Mouse (Mus musculus): ENCODE data around the gene Stam2. TPM values are rescaled to one million over a fixed set of nuclear protein-coding genes. Genes with fewer than 3 reads are reported as not detected.

Gene Stam2
- polyA plus RNA-seq, 1 experiment from 2014 or later: 42.8 TPM

- no peak for ATAC-seq (ENCODE audit: low FRiP score)
- 29% methylated on average over 10 of the region's 10 CpGs for WGBS
- H3K27me3 ChIP-seq: no peaks in the 10 kb centered on the region
- H3K4me1 ChIP-seq: peaks cover 5% of the 10 kb centered on the region; the same call in 1 of the 2 replicates
- no peak overlapping the region for H3K27ac ChIP-seq
- no peak overlapping the region for H3K9ac ChIP-seq
- no peaks in the 10 kb centered on the region for H3K36me3 ChIP-seq (replicated peaks)
- H3K4me3 ChIP-seq (replicated peaks): no peak overlapping the region
- no peak overlapping the region for H3K4me2 ChIP-seq
- no peaks in the 10 kb centered on the region for H3K9me3 ChIP-seq
These were observed 16.5 kb upstream of the Stam2 start for GRCm38 (mm10) chr2:52758627-52759026.

- H3K36me3 ChIP-seq (replicated peaks): no peaks in the 10 kb centered on the region
- H3K9me3 ChIP-seq: no peaks in the 10 kb centered on the region
- peaks cover 7% of the 10 kb centered on the region; the same call in 1 of the 2 replicates for H3K4me1 ChIP-seq
- no peak overlapping the region for H3K4me2 ChIP-seq
- H3K27ac ChIP-seq: no peak overlapping the region
- no peaks in the 10 kb centered on the region for H3K27me3 ChIP-seq
- 25% methylated on average over 3 of the region's 3 CpGs for WGBS
- no peak for ATAC-seq (ENCODE audit: low FRiP score)
- no peak overlapping the region for H3K9ac ChIP-seq
- H3K4me3 ChIP-seq (replicated peaks): no peak overlapping the region
These were observed 14.6 kb upstream of the Stam2 start for GRCm38 (mm10) chr2:52756691-52757090.

GRCm38 (mm10) chr2:52753573-52754317, 11.7 kb upstream of the Stam2 start:
- no peak for ATAC-seq (ENCODE audit: low FRiP score)

GRCm38 (mm10) chr2:52744099-52744498, 2.0 kb upstream of the Stam2 start:
- Histone ChIP-seq H3K4me3 (replicated peaks) (no peak overlapping the region), H3K4me2 (no peak overlapping the region), H3K9ac (no peak overlapping the region), H3K36me3 (replicated peaks) (no peaks in the 10 kb centered on the region; the same call in 1 of the 2 replicates), H3K4me1 (peaks cover 8% of the 10 kb centered on the region; the same call in 1 of the 2 replicates), H3K9me3 (peaks cover 3% of the 10 kb centered on the region; the same call in 1 of the 2 replicates), H3K27ac (no peak overlapping the region), H3K27me3 (no peaks in the 10 kb centered on the region)
- no peak for ATAC-seq (ENCODE audit: low FRiP score)

More at GRCm38 (mm10) chr2:52753573-52754317, 11.7 kb upstream of the Stam2 start:
- no peak overlapping the region for H3K4me2 ChIP-seq
- no peak overlapping the region for H3K9ac ChIP-seq
- H3K27ac ChIP-seq: no peak overlapping the region
- H3K4me3 ChIP-seq (replicated peaks): no peak overlapping the region
- H3K4me1 ChIP-seq: peaks cover 7% of the 10 kb centered on the region; the same call in 1 of the 2 replicates
- no peaks in the 10 kb centered on the region for H3K9me3 ChIP-seq
- H3K36me3 ChIP-seq (replicated peaks): no peaks in the 10 kb centered on the region
- 44% methylated on average over 3 of the region's 3 CpGs for WGBS
- no peaks in the 10 kb centered on the region for H3K27me3 ChIP-seq

- WGBS: under 1% methylated on average over 54 of the region's 54 CpGs
- peak; percentile 92 for ATAC-seq (ENCODE audit: low FRiP score)
- no peaks in the 10 kb centered on the region for H3K9me3 ChIP-seq
These were observed 313 bp downstream of the Stam2 start for GRCm38 (mm10) chr2:52741681-52742255.

GRCm38 (mm10) chr2:52740596-52740995, 1.5 kb downstream of the Stam2 start:
- Histone ChIP-seq H3K9ac (no peak overlapping the region), H3K9me3 (no peaks in the 10 kb centered on the region), H3K27ac (no peak overlapping the region), H3K27me3 (no peaks in the 10 kb centered on the region), H3K4me1 (peaks cover 8% of the 10 kb centered on the region; the same call in 1 of the 2 replicates), H3K4me3 (replicated peaks) (no peak overlapping the region), H3K4me2 (no peak overlapping the region), H3K36me3 (replicated peaks) (no peaks in the 10 kb centered on the region; the same call in 1 of the 2 replicates)
- ATAC-seq (ENCODE audit: low FRiP score): no peak
- WGBS: 82% methylated on average over 4 of the region's 4 CpGs

More at GRCm38 (mm10) chr2:52741681-52742255, 313 bp downstream of the Stam2 start:
- Histone ChIP-seq H3K4me1 (peaks cover 8% of the 10 kb centered on the region; the same call in 1 of the 2 replicates), H3K36me3 (replicated peaks) (no peaks in the 10 kb centered on the region; the same call in 1 of the 2 replicates), H3K4me3 (replicated peaks) (peak overlapping the region; percentile 88), H3K27me3 (no peaks in the 10 kb centered on the region), H3K27ac (peak overlapping the region; percentile 95), H3K9ac (peak overlapping the region; percentile 83), H3K4me2 (peak overlapping the region; percentile 68)

GRCm38 (mm10) chr2:52734504-52734903, 7.6 kb downstream of the Stam2 start:
- 95% methylated on average over 7 of the region's 7 CpGs for WGBS
- Histone ChIP-seq H3K27me3 (no peaks in the 10 kb centered on the region), H3K9me3 (no peaks in the 10 kb centered on the region), H3K36me3 (replicated peaks) (no peaks in the 10 kb centered on the region; the same call in 1 of the 2 replicates), H3K4me3 (replicated peaks) (no peak overlapping the region), H3K4me2 (no peak overlapping the region), H3K27ac (no peak overlapping the region), H3K4me1 (peaks cover 2% of the 10 kb centered on the region; the same call in 1 of the 2 replicates), H3K9ac (no peak overlapping the region)
- no peak for ATAC-seq (ENCODE audit: low FRiP score)

- Histone ChIP-seq H3K4me2 (no peak overlapping the region), H3K9me3 (no peaks in the 10 kb centered on the region), H3K9ac (no peak overlapping the region), H3K4me3 (replicated peaks) (no peak overlapping the region), H3K4me1 (peaks cover 2% of the 10 kb centered on the region; the same call in 1 of the 2 replicates), H3K27ac (no peak overlapping the region), H3K36me3 (replicated peaks) (no peaks in the 10 kb centered on the region), H3K27me3 (no peaks in the 10 kb centered on the region)
- WGBS: 92% methylated on average over 7 of the region's 7 CpGs
- no peak for ATAC-seq (ENCODE audit: low FRiP score)
These were observed 8.4 kb downstream of the Stam2 start for GRCm38 (mm10) chr2:52733659-52734058.

- no peaks in the 10 kb centered on the region for H3K27me3 ChIP-seq
- WGBS: 96% methylated on average over 7 of the region's 7 CpGs
- peaks cover 2% of the 10 kb centered on the region; the same call in 1 of the 2 replicates for H3K4me1 ChIP-seq
- no peaks in the 10 kb centered on the region for H3K36me3 ChIP-seq (replicated peaks)
- H3K4me2 ChIP-seq: no peak overlapping the region
- H3K27ac ChIP-seq: no peak overlapping the region
- H3K9ac ChIP-seq: no peak overlapping the region
- no peak for ATAC-seq (ENCODE audit: low FRiP score)
- no peaks in the 10 kb centered on the region for H3K9me3 ChIP-seq
- no peak overlapping the region for H3K4me3 ChIP-seq (replicated peaks)
These were observed 9.5 kb downstream of the Stam2 start for GRCm38 (mm10) chr2:52732611-52733010.

- no peak overlapping the region for H3K4me3 ChIP-seq (replicated peaks)
- H3K9me3 ChIP-seq: no peaks in the 10 kb centered on the region
- WGBS: 85% methylated on average over 5 of the region's 5 CpGs
- no peak overlapping the region for H3K4me2 ChIP-seq
- H3K4me1 ChIP-seq: peaks cover 2% of the 10 kb centered on the region; the same call in 1 of the 2 replicates
- no peaks in the 10 kb centered on the region for H3K36me3 ChIP-seq (replicated peaks)
- no peak for ATAC-seq (ENCODE audit: low FRiP score)
- no peak overlapping the region for H3K9ac ChIP-seq
- H3K27me3 ChIP-seq: no peaks in the 10 kb centered on the region
- H3K27ac ChIP-seq: no peak overlapping the region
These were observed 10.1 kb downstream of the Stam2 start for GRCm38 (mm10) chr2:52732001-52732400.

- Histone ChIP-seq H3K9ac (no peak overlapping the region), H3K27ac (no peak overlapping the region), H3K36me3 (replicated peaks) (no peaks in the 10 kb centered on the region), H3K9me3 (no peaks in the 10 kb centered on the region), H3K4me3 (replicated peaks) (no peak overlapping the region), H3K4me2 (no peak overlapping the region), H3K4me1 (peaks cover 2% of the 10 kb centered on the region; the same call in 1 of the 2 replicates), H3K27me3 (no peaks in the 10 kb centered on the region)
- ATAC-seq (ENCODE audit: low FRiP score): no peak
- WGBS: 91% methylated on average over 6 of the region's 6 CpGs
These were observed 11.2 kb downstream of the Stam2 start for GRCm38 (mm10) chr2:52730891-52731290.

- H3K4me3 ChIP-seq (replicated peaks): no peak overlapping the region
These were observed 21.7 kb downstream of the Stam2 start for GRCm38 (mm10) chr2:52720231-52721025.

More at GRCm38 (mm10) chr2:52720231-52721025, 21.7 kb downstream of the Stam2 start:
- peaks cover 7% of the 10 kb centered on the region for H3K4me1 ChIP-seq
- peak overlapping the region; percentile 38 for H3K4me2 ChIP-seq
- no peaks in the 10 kb centered on the region for H3K9me3 ChIP-seq
- peak; percentile 88 for ATAC-seq (ENCODE audit: low FRiP score)
- H3K36me3 ChIP-seq (replicated peaks): peaks cover 3% of the 10 kb centered on the region; the same call in 1 of the 2 replicates
- WGBS: 19% methylated on average over 13 of the region's 13 CpGs
- peak overlapping the region; percentile 66 for H3K27ac ChIP-seq
- H3K9ac ChIP-seq: peak overlapping the region; percentile 21; the same call in 1 of the 2 replicates
- no peaks in the 10 kb centered on the region for H3K27me3 ChIP-seq

Data from forebrain, embryonic 12.5 days (tissue).